Mouse (Mus musculus): ENCODE measurements around the gene Epsti1.
"Not testable (repeated sequence)": the region's sequence is repeated elsewhere in the genome, so short reads cannot be mapped to it uniquely, and the experiment has no call there.

The Epsti1 gene

DNA sequence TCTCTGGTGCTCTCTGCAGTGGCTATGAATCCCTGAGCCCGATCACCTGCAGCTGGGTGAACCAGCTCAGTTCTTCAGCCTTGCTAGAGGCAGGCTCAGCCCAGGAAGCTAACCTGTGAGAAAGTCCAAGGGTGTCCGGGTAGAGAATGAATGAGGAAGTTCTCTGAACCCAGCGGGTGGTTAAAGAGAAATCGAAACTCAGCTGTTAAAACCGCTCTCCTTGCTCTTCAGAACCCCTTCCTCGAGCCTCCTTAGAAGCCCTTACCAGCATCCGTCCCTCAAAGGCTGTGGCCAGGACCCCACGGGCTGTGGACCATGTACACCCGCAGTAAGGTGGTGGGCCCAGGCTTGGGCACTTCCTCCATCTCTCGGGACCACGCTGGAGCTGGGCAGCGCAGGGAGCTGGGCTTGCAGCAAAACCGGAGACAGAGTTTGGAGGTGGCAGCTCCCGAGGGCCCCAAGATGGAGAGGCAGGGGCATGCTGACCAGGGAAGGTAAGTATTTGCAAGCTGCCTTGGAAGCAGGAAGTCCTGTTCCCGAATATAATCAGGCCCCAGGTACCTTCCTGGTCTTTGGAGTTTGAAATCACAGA, at the start of gene Epsti1:
Gene Epsti1 (plus strand): TSS at position 69 of the 592 bp plus-strand sequence.
- no peak for DNase-seq

DNA sequence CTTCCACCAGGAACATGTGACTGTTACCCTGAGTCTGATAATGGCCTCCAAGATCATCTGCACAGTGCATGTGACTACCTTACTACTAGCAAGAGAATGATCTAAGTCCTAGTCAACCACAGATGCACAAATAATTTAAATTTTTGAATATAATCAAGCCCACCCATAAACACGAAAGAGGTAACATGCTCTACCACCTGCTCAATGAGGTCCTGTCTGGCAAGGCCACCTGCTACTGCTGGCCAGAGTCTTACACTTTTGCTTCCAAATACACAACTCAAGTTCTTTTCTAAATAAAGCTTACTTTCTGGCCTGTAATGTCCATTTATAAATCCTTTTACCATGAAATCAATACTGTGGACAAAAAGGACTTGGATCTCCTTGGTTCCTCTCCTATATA, 44.1 kb upstream of the Epsti1 start:
- no peak for DNase-seq

DNA sequence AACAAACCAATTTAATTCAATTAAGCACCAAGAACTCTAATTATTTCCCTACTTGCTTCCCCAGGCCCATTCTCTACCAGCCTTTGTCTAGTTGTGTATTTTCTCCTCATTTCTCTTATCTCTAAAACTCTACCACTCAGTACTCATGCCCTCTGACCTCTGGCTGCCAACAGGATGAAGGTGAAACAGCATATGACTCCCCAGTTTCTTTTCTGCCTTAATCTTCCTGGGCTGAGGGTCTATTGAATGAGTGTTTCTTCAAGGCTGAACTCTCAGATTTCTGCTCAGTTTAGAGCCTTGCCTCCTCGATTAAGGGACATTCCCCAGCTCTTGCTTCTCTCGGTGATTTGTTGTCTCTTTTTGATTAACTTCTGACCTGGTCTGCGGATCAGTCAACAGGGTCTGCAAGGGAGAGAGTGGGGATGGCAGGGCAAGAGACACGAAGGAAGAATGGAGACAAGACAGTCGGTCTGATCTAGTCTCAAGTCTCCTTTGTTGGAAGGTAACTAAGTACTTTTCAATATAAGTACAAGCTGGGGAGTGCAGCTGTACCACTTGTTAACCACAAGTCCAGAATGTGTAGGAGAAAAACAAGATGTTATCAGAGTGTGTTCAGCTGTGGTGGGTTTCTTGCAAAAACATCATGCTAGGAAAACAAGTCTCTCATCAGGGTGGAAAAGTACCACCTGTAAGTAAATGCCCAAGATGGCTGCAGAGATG, 43.0 kb upstream of the Epsti1 start:
- no peak for DNase-seq

DNA sequence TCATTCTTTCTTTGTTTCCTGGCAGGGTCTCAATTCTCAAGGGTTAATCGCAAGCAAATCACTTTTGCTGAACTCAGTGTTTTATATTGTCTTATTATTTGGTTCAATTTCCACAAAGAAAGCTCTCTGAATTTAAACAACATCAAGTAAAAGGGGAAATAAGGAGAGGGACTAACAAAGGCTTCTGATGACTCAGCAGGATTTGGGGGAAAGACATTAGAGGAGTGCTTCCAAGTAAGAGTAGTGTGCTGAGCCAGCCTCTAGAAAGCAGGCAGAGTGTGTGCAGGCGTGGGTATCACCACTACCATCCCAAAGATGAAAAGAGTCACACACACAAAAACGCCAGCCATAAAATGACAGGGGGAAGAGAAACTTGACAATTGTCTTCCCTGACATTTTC, 40.0 kb upstream of the Epsti1 start:
- DNase-seq = no peak

DNA sequence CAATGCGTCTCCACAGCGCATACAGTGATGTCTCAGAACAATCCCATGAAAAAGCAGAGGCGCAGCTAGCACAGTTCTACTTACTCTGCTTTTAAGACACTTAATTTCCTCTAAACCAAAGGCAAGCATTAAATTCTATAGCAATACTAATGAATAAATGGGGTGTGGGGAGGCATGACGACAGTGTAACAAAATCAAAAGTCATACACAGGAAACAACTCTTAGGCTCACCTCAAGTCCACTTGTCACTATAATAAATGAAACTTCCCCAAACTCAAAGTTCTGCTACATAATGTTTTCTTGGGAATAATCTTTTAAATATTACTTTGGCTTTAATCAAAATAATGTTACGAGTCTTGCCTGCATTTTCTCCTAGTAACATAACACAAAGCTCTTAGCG, 39.5 kb upstream of the Epsti1 start:
- DNase-seq = no peak

DNA sequence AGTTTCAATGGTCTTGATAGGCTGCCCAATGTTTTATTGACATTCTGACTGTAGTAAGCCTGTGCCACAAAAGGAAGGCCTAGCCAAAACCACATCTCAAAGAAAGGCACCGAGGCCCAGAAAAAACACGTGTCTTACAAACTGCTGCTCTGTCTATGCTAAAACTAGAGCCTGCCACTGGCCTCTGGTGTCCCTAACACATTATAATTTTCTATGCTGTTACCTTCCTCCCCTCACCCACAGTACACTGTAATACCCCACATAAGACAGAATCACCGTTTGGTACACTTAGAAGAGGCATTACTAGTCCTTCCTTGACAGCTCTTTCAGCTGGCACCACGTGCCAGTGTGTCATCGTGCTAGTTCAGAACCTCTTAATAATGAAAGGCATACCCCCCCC, 36.4 kb upstream of the Epsti1 start:
- no peak for DNase-seq

DNA sequence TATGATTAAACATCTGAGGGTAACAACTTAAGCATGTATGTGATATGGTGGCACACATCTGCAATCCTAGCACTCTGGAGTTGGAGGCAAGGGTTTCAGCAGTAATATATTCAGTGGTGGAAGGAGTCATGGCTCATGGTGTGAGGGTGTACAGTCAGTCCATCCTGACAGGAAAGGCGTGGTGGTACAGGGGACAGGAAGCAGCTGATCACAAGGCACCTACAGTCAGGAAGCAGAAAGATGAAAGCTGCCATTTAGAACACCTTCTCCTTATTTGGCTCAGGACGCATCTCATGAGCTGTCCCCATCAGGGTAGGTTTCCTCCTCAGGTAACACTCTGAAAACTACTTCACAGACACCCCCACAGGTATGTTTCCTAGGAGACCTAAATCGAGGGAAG, 33.1 kb upstream of the Epsti1 start:
- no peak for DNase-seq

DNA sequence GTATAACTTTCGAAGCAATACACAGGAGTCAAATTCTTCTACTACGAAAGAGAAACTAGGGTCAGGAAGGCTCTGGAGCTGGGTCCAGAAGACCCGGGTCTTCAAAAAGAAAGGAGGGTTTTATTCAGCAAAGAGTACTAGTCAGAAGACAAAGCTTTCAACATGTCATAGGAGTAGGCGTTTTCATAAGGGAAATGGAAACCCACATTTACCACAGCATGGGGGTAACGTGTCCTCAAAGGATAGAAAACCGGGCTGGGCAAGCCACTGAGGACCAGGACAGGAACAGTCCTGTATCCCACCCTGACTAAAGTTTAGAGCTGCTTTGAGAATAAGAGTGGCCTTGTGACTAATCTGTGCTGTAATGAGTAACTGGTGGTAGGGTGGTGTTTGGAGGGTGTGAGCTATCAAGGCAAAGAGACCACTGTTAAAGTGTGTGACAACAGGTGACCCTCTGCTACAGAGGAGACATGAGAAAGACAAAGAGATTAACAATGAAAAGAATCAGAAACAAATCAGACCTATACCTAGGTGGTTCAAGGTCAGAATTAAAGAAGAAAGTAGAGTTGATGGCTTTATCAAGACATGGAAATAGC, 32.6 kb upstream of the Epsti1 start:
- DNase-seq = no peak

DNA sequence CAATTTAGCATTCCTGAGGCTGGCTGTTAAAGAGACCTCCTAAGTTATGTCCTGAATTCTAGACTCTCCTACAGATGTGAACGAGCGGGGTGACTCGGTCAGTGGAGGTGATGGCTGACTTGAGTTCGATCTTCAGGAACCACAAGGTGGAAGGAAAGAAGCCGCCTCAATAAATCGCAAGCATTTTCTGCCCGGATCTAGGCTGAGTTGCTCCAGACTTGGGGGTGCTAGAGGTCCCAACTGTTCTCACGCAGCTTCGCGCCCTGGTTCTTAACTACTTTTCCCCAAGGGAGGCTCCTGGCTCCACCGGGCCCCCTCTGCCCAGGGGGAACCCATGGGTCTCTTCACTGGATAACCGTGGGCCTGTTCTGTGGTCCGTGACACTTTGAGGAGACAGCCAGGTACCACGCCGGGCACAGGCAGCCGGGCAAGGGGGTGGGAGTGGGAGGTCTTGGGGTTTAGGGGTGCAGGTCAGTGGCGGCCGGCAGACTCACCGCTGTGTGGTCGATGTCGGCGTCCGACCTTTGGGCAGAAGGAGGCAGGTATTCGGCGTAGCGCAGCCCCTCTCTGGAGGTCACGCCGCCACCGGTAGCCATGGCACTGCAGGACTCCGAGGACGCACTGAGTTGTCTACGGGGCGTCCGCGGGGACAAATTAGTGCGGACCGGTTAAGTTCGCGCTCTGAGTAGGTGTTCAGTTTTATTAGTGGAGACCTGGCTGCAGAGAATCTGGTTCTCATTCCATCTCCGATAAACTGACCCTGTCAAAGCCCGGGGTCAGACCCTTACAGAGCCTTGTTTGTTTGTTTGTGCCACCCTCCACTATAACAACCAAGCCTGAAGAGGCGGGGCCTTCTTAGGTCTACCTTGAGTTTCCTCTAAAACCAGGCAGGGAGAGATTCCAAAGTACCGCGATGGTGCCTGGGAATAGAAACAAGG, 29.5 kb upstream of the Epsti1 start, which contains the start of gene Dnajc15:
Gene Dnajc15 (minus strand): TSS at position 822 of the 938 bp plus-strand sequence.
- peak; percentile 87 for DNase-seq

DNA sequence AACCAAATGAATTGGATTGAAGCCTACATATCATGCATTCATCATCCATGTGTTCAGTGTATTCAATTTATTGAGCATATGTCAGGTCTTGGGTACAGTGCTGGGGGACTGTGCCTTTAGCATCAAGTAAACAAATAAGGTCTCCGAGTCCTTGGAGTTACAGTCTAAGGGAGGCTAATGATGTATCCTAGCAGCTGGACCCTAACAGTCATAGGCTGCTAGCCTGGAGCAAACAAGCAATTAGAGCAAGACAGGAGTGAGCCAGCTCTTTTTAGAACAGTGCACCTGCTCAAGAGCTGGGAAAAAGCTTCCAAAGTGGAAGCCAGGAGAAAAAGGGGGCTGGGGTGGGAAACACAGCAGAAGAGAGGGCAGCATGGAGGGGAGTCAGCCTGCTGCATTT, 27.8 kb upstream of the Epsti1 start:
- DNase-seq = peak; percentile 15

DNA sequence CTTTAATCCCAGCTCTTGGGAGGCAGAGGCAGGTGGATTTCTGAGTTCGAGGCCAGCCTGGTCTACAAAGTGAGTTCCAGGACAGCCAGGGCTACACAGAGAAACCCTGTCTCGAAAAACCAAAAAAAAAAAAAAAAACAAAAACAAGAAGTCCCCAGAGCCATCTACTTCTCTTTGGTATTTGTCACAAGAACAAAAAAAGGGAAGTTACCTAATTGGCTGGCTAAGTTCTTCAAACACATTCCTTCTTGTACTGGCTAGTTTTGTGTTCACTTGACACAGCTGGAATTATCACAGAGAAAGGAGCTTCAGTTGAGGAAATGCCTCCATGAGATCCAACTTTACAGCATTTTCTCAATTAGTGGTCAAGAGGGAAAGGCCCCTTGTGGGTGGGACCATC, 26.2 kb upstream of the Epsti1 start:
- DNase-seq = not testable (repeated sequence)

DNA sequence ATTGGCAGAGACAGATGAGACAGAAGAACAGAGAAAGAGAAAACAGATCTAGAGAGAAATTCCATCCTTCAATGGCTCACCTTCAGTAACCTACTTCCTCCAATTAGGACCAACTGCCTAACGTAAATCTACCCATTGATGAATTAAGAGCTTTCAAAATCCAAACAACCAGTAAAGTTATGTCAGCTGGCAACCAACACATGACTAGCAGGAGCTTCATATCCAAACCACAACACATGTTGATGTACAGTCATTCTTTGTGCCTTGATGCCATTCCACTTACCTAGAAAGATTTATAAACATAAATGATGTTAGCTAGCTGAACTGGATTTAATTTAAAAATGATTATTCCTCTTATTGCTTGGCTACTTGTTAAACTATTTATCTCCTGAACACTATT, 22.0 kb upstream of the Epsti1 start:
- DNase-seq = no peak

DNA sequence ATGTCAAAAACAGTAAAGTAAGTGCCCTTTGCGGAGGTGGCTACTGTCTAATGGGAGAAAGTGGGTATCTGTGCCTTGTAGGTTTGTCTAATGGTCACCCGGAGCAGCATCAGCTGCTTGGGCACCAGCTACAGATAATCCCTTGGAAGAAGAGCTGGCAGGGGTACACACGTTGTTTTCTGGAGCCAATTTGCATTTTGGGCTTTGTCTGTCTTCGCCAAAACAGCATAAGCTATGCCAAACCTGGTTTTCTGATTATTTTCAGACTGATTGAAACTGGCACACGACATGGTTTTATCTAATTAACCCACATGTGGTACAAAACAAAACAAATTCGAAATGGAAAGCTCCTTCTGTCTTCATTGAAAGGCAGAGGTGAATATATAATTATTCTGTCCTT, 21.4 kb upstream of the Epsti1 start:
- peak; percentile 35 for DNase-seq

DNA sequence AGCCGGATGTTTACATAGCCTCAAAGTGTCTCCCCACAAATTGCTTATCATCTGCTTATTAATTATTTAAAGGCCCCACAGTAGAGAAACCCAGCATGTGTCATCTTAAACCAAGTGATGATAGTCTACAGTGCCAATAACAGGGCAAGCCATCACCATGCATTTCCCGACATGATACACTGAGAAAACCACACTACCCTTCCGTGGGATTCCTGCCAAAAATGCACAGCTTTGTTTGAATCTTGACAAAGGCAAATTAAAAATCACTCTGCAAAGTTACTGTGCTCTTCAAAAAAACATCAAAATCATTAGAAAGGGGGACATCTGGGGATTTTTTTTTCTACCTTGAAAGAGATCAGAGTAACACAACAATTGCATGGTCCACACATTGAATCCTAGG, 17.7 kb upstream of the Epsti1 start:
- DNase-seq = no peak

DNA sequence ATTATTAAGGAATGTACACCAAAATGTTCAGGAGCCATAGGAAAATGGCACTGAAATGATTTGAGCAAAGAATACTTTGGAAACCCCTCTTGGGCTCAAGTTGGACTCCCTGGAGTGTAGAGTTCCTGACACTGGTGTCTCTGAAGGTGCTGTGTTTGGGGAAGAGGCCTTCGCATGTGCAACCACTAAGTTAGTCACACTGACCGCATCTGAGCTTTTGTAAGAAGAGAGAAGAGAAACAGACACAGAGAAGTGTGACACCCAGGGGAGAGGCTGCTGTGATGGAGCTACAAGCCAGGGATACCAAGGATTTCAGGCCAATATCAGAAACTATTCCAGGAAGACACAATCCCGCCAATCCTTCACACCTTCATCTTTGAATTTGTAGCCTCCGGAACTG, 17.1 kb upstream of the Epsti1 start:
- no peak for DNase-seq

DNA sequence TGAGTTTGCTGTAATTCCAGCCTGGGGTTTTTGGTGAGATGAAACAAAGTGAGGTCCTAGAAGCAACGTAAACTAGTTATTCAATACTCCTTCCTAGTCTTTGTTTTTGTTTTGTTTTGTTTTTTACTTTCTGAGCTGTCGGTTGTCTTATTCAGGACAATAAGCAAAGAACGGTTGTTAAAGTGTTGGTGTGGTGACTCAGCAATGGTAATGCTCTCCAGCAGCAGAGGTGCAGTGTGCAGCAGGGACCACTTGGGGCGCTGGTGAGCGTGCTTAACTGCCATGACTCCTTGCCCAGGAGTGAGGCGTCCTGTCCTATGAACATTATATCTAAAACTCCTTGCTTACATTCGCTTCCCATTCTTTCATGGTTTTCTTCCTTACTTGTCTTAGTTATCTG, 14.1 kb upstream of the Epsti1 start:
- DNase-seq = no peak

DNA sequence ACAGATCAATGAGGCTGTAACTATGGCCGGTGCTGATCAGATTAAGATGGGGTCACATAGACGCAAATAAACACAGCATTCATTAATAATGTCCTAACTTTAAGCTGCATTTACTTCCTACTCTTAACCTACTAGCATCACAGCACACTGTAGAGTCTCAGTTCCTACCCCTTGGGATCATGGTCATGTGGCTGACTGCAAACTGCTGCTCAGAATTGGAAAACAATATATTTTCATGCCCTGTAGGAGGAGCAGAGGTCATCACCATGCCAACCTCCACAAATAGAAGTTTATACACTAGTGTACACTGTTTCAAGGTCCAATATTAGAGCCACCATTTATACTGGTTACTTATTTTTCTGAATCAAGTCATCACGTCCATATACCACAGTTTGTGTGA, 8.1 kb upstream of the Epsti1 start:
- no peak for DNase-seq

DNA sequence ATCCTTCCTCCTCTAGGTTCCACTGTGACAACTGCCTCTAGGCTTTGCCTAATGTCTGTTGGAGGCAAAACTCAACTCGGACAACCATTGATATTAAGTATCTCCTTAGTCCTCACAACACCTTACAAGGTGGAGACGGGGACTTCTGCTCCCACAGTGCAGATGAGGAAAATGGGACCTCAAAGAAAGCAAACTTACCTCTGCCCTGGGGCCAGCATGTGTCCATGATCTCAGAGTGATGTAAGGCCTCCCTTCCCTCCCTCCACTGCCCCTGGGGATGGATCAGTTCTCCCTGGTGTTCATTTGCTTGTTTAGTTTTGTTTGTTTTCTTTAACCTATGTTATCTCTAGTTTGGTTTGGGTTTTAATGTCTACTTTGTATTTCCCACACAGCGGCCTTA, 1.5 kb upstream of the Epsti1 start:
- no peak for DNase-seq

DNA sequence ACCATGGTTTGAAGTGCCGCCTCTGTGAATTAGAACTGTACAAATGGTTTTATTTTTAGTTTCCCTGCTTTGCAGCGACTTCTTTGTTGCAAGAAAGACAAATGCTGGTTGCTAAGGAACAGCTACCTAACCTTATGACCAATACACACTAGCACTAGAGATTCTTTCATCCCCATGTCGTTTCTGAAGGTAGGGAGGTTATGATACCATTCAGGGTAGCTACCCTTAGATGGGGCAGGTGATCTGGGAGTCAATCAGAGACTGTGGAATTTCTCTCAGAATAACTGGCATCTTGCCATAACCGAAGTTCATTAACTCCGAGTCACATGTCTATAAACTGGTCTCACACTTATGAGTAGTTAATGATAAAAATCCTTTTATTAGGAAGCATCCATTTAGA, 1.4 kb downstream of the Epsti1 start:
- no peak for DNase-seq

DNA sequence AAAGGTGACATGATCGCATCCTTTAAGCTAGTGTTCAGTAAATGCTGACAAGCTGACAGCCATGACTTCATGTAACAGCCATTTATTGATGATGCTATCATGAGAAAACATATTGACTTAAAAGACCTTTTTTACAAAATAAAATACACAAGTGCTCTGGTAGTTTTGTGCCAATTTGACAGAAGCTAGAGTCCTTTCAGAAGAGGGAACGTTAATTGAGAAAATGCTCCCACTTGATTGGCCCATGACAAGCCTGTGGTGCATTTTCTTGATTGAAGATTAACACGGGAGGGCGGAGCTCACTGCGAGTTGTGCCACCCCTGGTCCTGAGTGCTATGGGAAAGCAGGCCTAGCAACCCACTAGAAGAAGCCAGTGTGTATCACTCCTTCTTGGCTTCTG, 2.5 kb downstream of the Epsti1 start:
- DNase-seq = no peak

DNA sequence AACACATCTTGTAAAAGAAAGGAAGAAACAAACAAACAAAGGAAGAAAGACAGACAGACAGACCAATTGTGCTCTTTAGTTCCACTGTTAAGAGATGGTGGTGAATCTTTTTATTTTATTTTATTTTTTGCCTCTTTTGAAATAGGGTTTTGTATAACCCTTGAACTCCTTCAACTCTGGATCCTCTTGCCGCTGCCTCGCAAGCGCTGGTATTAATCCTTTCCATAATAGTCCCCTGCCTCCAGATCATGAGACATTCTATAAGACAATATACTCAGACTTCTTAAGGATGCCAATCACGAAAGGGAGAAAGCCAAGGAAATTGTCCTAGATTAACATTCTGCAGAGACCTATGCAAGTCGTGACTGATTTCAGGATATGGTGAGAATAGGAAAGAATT, 11.7 kb downstream of the Epsti1 start:
- DNase-seq = no peak

DNA sequence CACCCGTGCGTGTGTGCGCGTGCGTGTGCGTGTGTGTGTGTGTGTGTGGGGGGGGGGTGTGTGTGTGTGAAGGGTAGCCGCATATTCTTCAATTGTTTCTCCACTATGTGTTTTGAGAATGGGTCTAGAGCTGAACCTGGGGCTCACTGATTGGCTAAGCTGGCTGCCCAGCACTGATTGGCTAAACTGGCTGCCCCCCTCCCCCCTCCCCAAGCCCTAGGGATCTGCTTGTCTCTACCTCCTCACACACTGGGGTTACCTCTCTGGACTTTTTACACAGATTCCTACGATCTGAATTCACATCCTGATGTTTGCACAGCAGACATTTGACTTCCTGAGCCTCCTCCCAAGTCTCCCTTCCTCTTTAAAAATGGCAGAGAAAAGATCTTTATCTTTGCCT, 17.6 kb downstream of the Epsti1 start:
- no peak for DNase-seq

DNA sequence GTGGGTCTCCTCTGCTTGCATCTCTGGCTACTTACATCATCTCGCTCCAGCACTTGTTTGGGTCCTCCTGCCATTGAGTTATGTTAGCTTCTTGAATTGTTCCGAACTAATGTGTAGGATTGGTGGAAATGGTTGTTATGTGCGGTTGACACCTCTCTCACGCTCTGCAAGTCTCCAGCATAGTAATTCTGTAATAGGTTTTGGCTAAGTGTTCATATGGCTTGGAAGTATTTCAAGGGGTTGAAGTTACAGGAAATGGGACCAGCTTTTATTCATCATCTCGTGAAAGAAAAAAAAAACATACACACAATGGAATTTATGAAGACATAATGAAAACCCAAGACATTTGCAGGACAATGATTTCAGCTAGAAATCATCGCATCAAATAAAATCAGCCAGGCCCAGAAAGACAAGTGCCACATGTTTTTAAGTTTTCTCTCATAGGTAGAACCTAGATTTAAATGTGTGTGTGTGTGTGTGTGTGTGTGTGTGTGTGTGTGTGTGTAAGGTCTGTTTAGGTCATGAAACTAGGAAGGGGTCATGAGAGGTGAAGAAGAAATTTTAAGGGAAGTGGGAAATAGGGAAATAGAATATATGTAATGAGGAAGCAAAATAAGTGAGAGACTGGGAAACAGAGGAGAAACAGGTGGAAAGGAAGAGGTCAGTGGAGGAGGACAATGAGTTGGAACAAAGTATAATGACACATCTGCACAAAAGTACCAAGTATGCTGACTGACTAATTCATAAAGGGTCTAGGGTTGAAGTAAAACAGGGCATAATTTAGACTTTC, 19.2 kb downstream of the Epsti1 start:
- DNase-seq = no peak
